Mouse (Mus musculus) embryonic facial prominence, embryonic 13.5 days (tissue): ENCODE measurements around the gene Tmem158. TPM values are rescaled to one million over a fixed set of nuclear protein-coding genes. Genes with fewer than 3 reads are reported as not detected.

Experiments used
- ATAC-seq: fragments of 200-750 bp; cut with Nextera tagmentation; 2 replicates; pipeline ENCODE4 v1.8.0; 2017; ENCODE audit warnings: low read depth; ENCODE audit not compliant: insufficient number of reproducible peaks, insufficient read depth, low FRiP score, low TSS enrichment
- H3K27ac ChIP-seq: fragments of 300-500 bp; sonication (generic); 2 replicates; pipeline ENCODE4 v1.5.1; 2015; ENCODE audit warnings: moderate library complexity, mild to moderate bottlenecking, inconsistent platforms
- H3K27me3 ChIP-seq: fragments of 300-500 bp; sonication (generic); 2 replicates; pipeline ENCODE4 v1.6.1; 2015; ENCODE audit warnings: mild to moderate bottlenecking, inconsistent platforms
- H3K36me3 ChIP-seq: fragments of 300-500 bp; sonication (generic); 2 replicates; pipeline ENCODE4 v1.6.1; 2015; ENCODE audit warnings: mild to moderate bottlenecking, inconsistent platforms
- H3K4me1 ChIP-seq: fragments of 300-500 bp; sonication (generic); 2 replicates; pipeline ENCODE4 v1.6.1; 2015; ENCODE audit warnings: inconsistent platforms
- H3K4me2 ChIP-seq: fragments of 300-500 bp; sonication (generic); 2 replicates; pipeline ENCODE4 v1.6.1; 2015; ENCODE audit warnings: moderate library complexity, mild to moderate bottlenecking, inconsistent platforms
- H3K4me3 ChIP-seq: fragments of 300-500 bp; sonication (generic); 2 replicates; pipeline ENCODE4 v1.5.1; 2015; ENCODE audit warnings: mild to moderate bottlenecking, inconsistent platforms
- H3K9ac ChIP-seq: fragments of 300-500 bp; sonication (generic); 2 replicates; pipeline ENCODE4 v1.6.1; 2015; ENCODE audit warnings: mild to moderate bottlenecking, inconsistent platforms
- H3K9me3 ChIP-seq: fragments of 300-500 bp; sonication (generic); 2 replicates; pipeline ENCODE4 v1.6.1; 2016; ENCODE audit warnings: inconsistent platforms
- WGBS: fragments of 180-500 bp; shearing (Covaris S2); methylation state at CpG from one replicate; pipeline ENCODE4 v1.1.7; 2015; ENCODE audit warnings: mixed read lengths; 5-methylcytosine and 5-hydroxymethylcytosine counted together
- polyA plus RNA-seq: library from polyadenylated mRNA; unstranded; fragments of >200 nt; fragmentation: Nextera tagmentation; extraction: Ambion mirVana; gene quantifications from 2 replicates; pipeline ENCODE4 v1.2.1, GENCODE M21; 2015

Gene Tmem158
- polyA plus RNA-seq, 1 experiment from 2014 or later, result 7.2 TPM

GRCm38 (mm10) chr9:123243988-123244387 is 16.6 kb downstream of the Tmem158 start:
- H3K4me3 ChIP-seq, result no peak overlapping the region
- H3K36me3 ChIP-seq, result no peaks in the 10 kb centered on the region
- 73% methylated on average over 10 of the region's 10 CpGs for WGBS

GRCm38 (mm10) chr9:123241191-123241590 is 19.4 kb downstream of the Tmem158 start:
- H3K9ac ChIP-seq, result no peak overlapping the region
- no peak for ATAC-seq
- no peak overlapping the region for H3K4me2 ChIP-seq
- no peaks in the 10 kb centered on the region for H3K9me3 ChIP-seq
- no peaks in the 10 kb centered on the region for H3K27me3 ChIP-seq
- H3K4me1 ChIP-seq, result peaks cover 19% of the 10 kb centered on the region
- H3K4me3 ChIP-seq, result no peak overlapping the region
- 93% methylated on average over 5 of the region's 5 CpGs for WGBS
- H3K27ac ChIP-seq, result no peak overlapping the region
- no peaks in the 10 kb centered on the region for H3K36me3 ChIP-seq

More at GRCm38 (mm10) chr9:123243988-123244387, 16.6 kb downstream of the Tmem158 start:
- no peaks in the 10 kb centered on the region for H3K27me3 ChIP-seq
- no peak overlapping the region for H3K9ac ChIP-seq
- no peak overlapping the region for H3K27ac ChIP-seq
- no peak overlapping the region for H3K4me2 ChIP-seq
- H3K9me3 ChIP-seq, result no peaks in the 10 kb centered on the region
- no peaks in the 10 kb centered on the region for H3K4me1 ChIP-seq
- ATAC-seq, result no peak

GRCm38 (mm10) chr9:123240751-123241150 is 19.8 kb downstream of the Tmem158 start:
- Histone ChIP-seq H3K4me3 (no peak overlapping the region), H3K27me3 (no peaks in the 10 kb centered on the region), H3K9me3 (no peaks in the 10 kb centered on the region), H3K36me3 (no peaks in the 10 kb centered on the region), H3K27ac (no peak overlapping the region), H3K9ac (no peak overlapping the region), H3K4me1 (peaks cover 21% of the 10 kb centered on the region), H3K4me2 (no peak overlapping the region)
- ATAC-seq, result no peak
- 84% methylated on average over 2 of the region's 2 CpGs for WGBS

- no peaks in the 10 kb centered on the region for H3K36me3 ChIP-seq
- H3K9me3 ChIP-seq, result no peaks in the 10 kb centered on the region
- ATAC-seq, result no peak
- H3K4me3 ChIP-seq, result no peak overlapping the region
- H3K4me1 ChIP-seq, result peaks cover 26% of the 10 kb centered on the region
- no peak overlapping the region for H3K4me2 ChIP-seq
- H3K9ac ChIP-seq, result no peak overlapping the region
- 88% methylated on average over 5 of the region's 5 CpGs for WGBS
- no peak overlapping the region for H3K27ac ChIP-seq
- no peaks in the 10 kb centered on the region for H3K27me3 ChIP-seq
Observed at GRCm38 (mm10) chr9:123240271-123240670, 20.3 kb downstream of the Tmem158 start.

GRCm38 (mm10) chr9:123239651-123240050 is 20.9 kb downstream of the Tmem158 start:
- no peak for ATAC-seq
- Histone ChIP-seq H3K36me3 (no peaks in the 10 kb centered on the region), H3K4me1 (peaks cover 26% of the 10 kb centered on the region), H3K4me3 (no peak overlapping the region), H3K9ac (no peak overlapping the region), H3K9me3 (no peaks in the 10 kb centered on the region), H3K27me3 (no peaks in the 10 kb centered on the region), H3K4me2 (no peak overlapping the region), H3K27ac (no peak overlapping the region)
- 79% methylated on average over 2 of the region's 2 CpGs for WGBS

- peak; percentile 44; the same call in 1 of the 2 replicates for ATAC-seq
Observed at GRCm38 (mm10) chr9:123238256-123239045, 22.1 kb downstream of the Tmem158 start.

GRCm38 (mm10) chr9:123237739-123238138 is 22.8 kb downstream of the Tmem158 start:
- Histone ChIP-seq H3K9ac (no peak overlapping the region), H3K4me3 (no peak overlapping the region), H3K9me3 (no peaks in the 10 kb centered on the region), H3K4me1 (peaks cover 26% of the 10 kb centered on the region), H3K4me2 (no peak overlapping the region), H3K27me3 (no peaks in the 10 kb centered on the region), H3K36me3 (no peaks in the 10 kb centered on the region), H3K27ac (peak overlapping the region; percentile 83)
- peak; percentile 84; the same call in 1 of the 2 replicates for ATAC-seq
- 23% methylated on average over 2 of the region's 2 CpGs for WGBS

More at GRCm38 (mm10) chr9:123238256-123239045, 22.1 kb downstream of the Tmem158 start:
- Histone ChIP-seq H3K9ac (no peak overlapping the region), H3K36me3 (no peaks in the 10 kb centered on the region), H3K9me3 (no peaks in the 10 kb centered on the region), H3K4me3 (no peak overlapping the region), H3K4me1 (peaks cover 26% of the 10 kb centered on the region), H3K4me2 (no peak overlapping the region), H3K27me3 (no peaks in the 10 kb centered on the region), H3K27ac (peak overlapping the region; percentile 83)
- 18% methylated on average over 4 of the region's 4 CpGs for WGBS

- ATAC-seq, result no peak
- WGBS, result 12% methylated on average over 3 of the region's 3 CpGs
- no peaks in the 10 kb centered on the region for H3K9me3 ChIP-seq
Observed at GRCm38 (mm10) chr9:123235621-123236020, 24.9 kb downstream of the Tmem158 start.

GRCm38 (mm10) chr9:123229826-123230225 is 30.7 kb downstream of the Tmem158 start:
- 57% methylated on average over 4 of the region's 4 CpGs for WGBS
- ATAC-seq, result no peak
- no peak overlapping the region for H3K9ac ChIP-seq
- no peak overlapping the region for H3K27ac ChIP-seq
- no peaks in the 10 kb centered on the region for H3K9me3 ChIP-seq
- no peaks in the 10 kb centered on the region for H3K36me3 ChIP-seq
- H3K4me3 ChIP-seq, result no peak overlapping the region
- H3K4me2 ChIP-seq, result no peak overlapping the region
- no peaks in the 10 kb centered on the region for H3K27me3 ChIP-seq
- H3K4me1 ChIP-seq, result peaks cover 24% of the 10 kb centered on the region

More at GRCm38 (mm10) chr9:123235621-123236020, 24.9 kb downstream of the Tmem158 start:
- Histone ChIP-seq H3K9ac (no peak overlapping the region), H3K4me1 (peaks cover 32% of the 10 kb centered on the region), H3K36me3 (no peaks in the 10 kb centered on the region), H3K27ac (no peak overlapping the region), H3K4me3 (no peak overlapping the region), H3K4me2 (no peak overlapping the region), H3K27me3 (no peaks in the 10 kb centered on the region)

- H3K4me2 ChIP-seq, result no peak overlapping the region
- no peak for ATAC-seq
- no peaks in the 10 kb centered on the region for H3K36me3 ChIP-seq
- H3K27me3 ChIP-seq, result no peaks in the 10 kb centered on the region
- no peak overlapping the region for H3K4me3 ChIP-seq
- H3K27ac ChIP-seq, result no peak overlapping the region
- H3K9me3 ChIP-seq, result no peaks in the 10 kb centered on the region
- no peak overlapping the region for H3K9ac ChIP-seq
- H3K4me1 ChIP-seq, result peaks cover 24% of the 10 kb centered on the region
Observed at GRCm38 (mm10) chr9:123228671-123229070, 31.9 kb downstream of the Tmem158 start.

- WGBS, result 79% methylated on average over 3 of the region's 3 CpGs
Observed at GRCm38 (mm10) chr9:123227106-123227750, 33.3 kb downstream of the Tmem158 start.

More at GRCm38 (mm10) chr9:123227106-123227750, 33.3 kb downstream of the Tmem158 start:
- Histone ChIP-seq H3K9me3 (no peaks in the 10 kb centered on the region), H3K27ac (no peak overlapping the region; the same call in 1 of the 2 replicates), H3K4me1 (peaks cover 24% of the 10 kb centered on the region), H3K4me3 (no peak overlapping the region), H3K27me3 (no peaks in the 10 kb centered on the region), H3K9ac (no peak overlapping the region), H3K4me2 (no peak overlapping the region), H3K36me3 (no peaks in the 10 kb centered on the region)
- no peak for ATAC-seq
